Mouse (Mus musculus) heart, adult 2 months (tissue): ENCODE results near the gene Sf1. TPM values are rescaled to one million over a fixed set of nuclear protein-coding genes. Genes with fewer than 3 reads are reported as not detected.

Source experiments
- DNase-seq, 2 experiments: peaks; one replicate each; pipeline ENCODE4 v3.0.0; 2021
- H3K27ac ChIP-seq: fragments of 200-600 bp; 2 replicates; pipeline ENCODE4 v1.8.1; 2022
- H3K27me3 ChIP-seq: fragments of 200-500 bp; 2 replicates; pipeline ENCODE4 v1.6.1; 2012; ENCODE audit warnings: mild to moderate bottlenecking, low read length, inconsistent platforms, mixed read lengths; ENCODE audit not compliant: control insufficient read depth, insufficient read depth
- H3K36me3 ChIP-seq: fragments of 200-500 bp; 2 replicates; pipeline ENCODE4 v1.6.1; 2012; ENCODE audit warnings: low read length, inconsistent platforms; ENCODE audit not compliant: control insufficient read depth, insufficient read depth
- H3K4me1 ChIP-seq: fragments of 200-500 bp; 2 replicates; pipeline ENCODE4 v1.6.1; 2011; ENCODE audit warnings: low read length; ENCODE audit not compliant: control insufficient read depth, insufficient read depth
- H3K4me3 ChIP-seq: fragments of 200-600 bp; 2 replicates; pipeline ENCODE4 v1.8.1; 2022
- H3K79me2 ChIP-seq: fragments of 200-500 bp; replicated peaks from 2 replicates; pipeline ENCODE4 v1.6.1; 2012; ENCODE audit warnings: mild to moderate bottlenecking, inconsistent platforms, low read length, moderate library complexity, mixed read lengths; ENCODE audit not compliant: control insufficient read depth, insufficient read depth
- H3K9ac ChIP-seq: fragments of 200-500 bp; 2 replicates; pipeline ENCODE4 v1.6.1; 2012; ENCODE audit warnings: low read depth, mild to moderate bottlenecking, control low read depth, inconsistent platforms, low read length, mixed read lengths
- CTCF ChIP-seq: fragments of 200-600 bp; IDR thresholded peaks from 2 replicates; pipeline ENCODE4 v1.8.1; 2022; ENCODE audit warnings: antibody characterized with exemption, mild to moderate bottlenecking, moderate library complexity
- EP300 ChIP-seq: fragments of 200-500 bp; IDR thresholded peaks from 2 replicates; pipeline ENCODE4 v1.6.1; 2011; ENCODE audit warnings: low read depth, low read length, control low read depth; ENCODE audit not compliant: insufficient read depth
- POLR2A ChIP-seq: fragments of 200-500 bp; IDR thresholded peaks from 2 replicates; pipeline ENCODE4 v1.6.1; 2011; ENCODE audit warnings: mild to moderate bottlenecking, low read depth, low read length, control low read depth; ENCODE audit not compliant: insufficient read depth
- WGBS: fragments of 180-500 bp; shearing (Covaris S2); methylation state at CpG from one replicate; pipeline ENCODE4 v1.1.7; 2018; 5-methylcytosine and 5-hydroxymethylcytosine counted together
- intact Hi-C: fragments of 180-260 bp; cut with DNase I; formaldehyde crosslinking; loops from one replicate; pipeline ENCODE4 v1.15.1; 2025
- polyA plus RNA-seq: library from polyadenylated mRNA; depleted of rRNA; stranded (reverse); fragments of >200 nt; gene quantifications from 2 replicates; pipeline ENCODE4 v1.2.3, GENCODE M21; 2012
- total RNA-seq, 2 experiments: library from RNA; stranded (reverse); gene quantifications; 2 replicates each; pipeline ENCODE4 v1.2.3; 2021

The Sf1 gene
- total and polyA plus RNA-seq, 3 experiments = 58.5 to 103 (median 93.0) TPM

DNA sequence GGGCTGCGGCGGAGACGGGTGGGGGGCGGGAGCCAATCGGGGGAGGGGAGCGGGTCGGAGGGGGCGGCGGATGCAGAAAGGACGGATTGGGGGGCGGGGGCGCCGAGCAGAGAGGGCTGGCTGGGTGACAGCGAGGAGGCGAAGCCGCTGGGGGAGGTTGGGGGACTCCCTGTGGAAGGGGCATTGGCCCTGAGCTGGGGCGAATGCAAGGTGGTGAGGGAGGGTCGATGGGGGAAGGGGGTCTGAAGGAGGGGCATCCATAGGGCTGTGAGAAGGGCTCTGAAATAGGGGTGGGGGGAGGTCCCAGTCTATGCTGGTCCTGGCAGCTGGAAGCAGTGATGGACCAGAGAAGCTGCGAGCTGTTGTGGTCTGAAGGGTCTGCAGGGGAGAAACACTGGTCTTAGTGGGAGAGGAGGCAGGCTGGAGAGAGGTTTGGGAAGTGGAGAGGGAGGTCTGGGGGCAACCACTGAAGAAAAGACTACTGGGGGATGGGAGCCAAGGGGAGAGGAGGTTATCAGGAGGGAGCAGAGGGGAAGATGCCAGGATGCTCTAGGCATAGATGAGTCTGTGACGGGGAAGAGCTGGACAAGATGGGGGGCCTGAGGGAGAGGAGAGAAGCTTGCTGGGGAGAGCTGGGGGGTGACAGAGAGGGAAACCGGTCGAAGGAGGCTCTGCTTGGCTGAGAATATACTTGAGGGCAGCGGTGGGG lies 55.6 kb downstream of the Sf1 start:
- H3K4me3 ChIP-seq = no peak overlapping the region
- no peaks in the 10 kb centered on the region for H3K4me1 ChIP-seq
- no peaks in the 10 kb centered on the region for H3K79me2 ChIP-seq
- no peak for DNase-seq
- intact Hi-C loops = loop anchor here (1.0 kb wide), 1 partner anchor 33 kb away; no protein-coding TSS in a partner anchor
- no peak for TF ChIP-seq EP300
- H3K27me3 ChIP-seq = peaks cover 2% of the 10 kb centered on the region
- no peaks in the 10 kb centered on the region for H3K36me3 ChIP-seq
- no peak overlapping the region for H3K27ac ChIP-seq
- no peak overlapping the region for H3K9ac ChIP-seq
- 11% methylated on average over 23 of the region's 23 CpGs for WGBS

DNA sequence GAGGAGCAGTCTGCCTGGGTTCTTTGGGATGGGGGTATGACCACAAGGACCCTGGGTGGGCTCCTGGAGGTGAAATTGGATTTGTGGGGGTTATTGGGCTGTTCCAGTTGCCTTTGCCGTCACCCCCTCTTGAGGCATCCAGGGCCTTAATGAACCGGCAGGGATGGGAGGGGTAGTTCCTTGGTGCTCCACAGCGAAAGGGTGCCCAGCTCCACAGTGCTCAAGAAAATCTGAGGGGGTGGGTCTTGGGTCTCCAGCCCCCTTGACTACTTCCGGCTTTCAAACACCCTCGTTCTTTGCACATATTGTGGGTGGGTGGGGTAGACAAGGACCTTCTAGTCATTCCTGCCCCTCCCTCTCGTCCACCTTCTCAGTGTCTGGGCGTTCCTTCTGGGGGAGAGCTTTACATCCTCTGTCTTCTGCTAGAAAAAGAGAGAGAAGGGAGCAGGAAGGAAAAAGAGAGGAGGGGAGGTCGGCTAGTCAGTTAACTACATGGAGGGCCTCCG lies 56.4 kb downstream of the Sf1 start:
- 51% methylated on average over 9 of the region's 9 CpGs for WGBS
- Histone ChIP-seq H3K27ac (no peak overlapping the region), H3K4me3 (no peak overlapping the region), H3K9ac (no peak overlapping the region), H3K36me3 (no peaks in the 10 kb centered on the region), H3K27me3 (peaks cover 2% of the 10 kb centered on the region), H3K4me1 (no peaks in the 10 kb centered on the region), H3K79me2 (no peaks in the 10 kb centered on the region)
- intact Hi-C loops = no loop called here
- no peak for DNase-seq
- no peak for TF ChIP-seq CTCF
- no peak for TF ChIP-seq POLR2A
- TF ChIP-seq EP300 = no peak

DNA sequence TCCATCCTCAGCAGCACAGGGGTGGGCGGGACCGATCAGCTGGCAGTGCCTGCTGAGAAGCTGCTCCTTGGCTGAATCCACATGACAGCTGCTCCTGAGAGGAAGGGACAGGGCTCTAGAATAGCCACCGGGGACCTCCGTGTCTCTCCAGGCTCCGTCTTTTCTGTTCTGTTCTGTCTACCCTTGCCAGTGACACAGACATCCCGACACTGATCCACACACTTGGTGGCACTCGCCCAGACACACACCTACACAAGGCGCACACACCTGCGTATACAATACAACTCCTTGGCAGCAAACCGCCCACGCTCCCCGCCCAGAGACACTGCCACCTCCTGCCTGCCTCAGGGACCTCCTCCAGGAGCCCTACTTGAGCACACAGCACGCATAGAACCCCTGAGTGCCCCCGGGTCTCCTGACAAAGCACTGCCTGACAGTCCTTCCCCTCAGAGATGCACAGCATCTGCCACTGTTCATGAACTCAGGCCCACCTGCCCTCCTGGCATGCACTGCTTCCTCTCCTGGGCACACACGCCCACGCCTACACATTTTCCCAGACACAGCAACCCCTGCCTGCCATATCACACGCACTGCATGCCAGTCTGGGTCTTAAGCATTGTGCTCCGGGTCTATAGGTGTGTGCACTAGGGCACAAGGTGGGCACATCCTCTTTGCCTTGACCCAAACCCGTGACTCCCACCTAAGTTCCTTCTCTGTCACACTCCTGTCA lies 57.2 kb downstream of the Sf1 start:
- H3K79me2 ChIP-seq = no peaks in the 10 kb centered on the region
- H3K27me3 ChIP-seq = peaks cover 2% of the 10 kb centered on the region
- H3K9ac ChIP-seq = no peak overlapping the region
- H3K4me3 ChIP-seq = no peak overlapping the region
- no peaks in the 10 kb centered on the region for H3K36me3 ChIP-seq
- no peak for DNase-seq
- intact Hi-C loops = no loop called here
- H3K27ac ChIP-seq = no peak overlapping the region
- H3K4me1 ChIP-seq = no peaks in the 10 kb centered on the region
- whole genome bisulfite sequencing = 64% methylated on average over 19 of the region's 19 CpGs
- TF ChIP-seq EP300 (no peak), POLR2A (no peak), CTCF (no peak)

DNA sequence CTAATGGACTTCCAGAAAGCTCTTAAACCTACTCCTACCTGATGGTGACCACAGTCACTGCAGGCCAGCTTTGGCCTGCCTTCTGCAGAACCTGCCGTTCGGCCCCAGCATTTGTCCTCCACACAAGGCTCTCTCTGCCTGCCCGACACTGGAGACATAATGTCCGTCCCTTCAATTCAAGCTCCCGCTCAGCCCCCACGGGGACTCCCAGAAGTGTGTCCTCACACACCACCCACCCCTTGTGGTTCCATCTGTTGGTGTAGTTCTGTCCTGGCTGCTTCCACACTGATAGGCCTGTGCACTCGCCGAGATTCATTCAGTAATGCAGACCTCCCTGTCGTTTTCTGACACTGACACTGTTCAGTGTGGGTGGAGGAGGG lies 57.7 kb downstream of the Sf1 start:
- no peak overlapping the region for H3K9ac ChIP-seq
- H3K36me3 ChIP-seq = no peaks in the 10 kb centered on the region
- no peak overlapping the region for H3K27ac ChIP-seq
- DNase-seq = no peak
- TF ChIP-seq POLR2A (no peak), EP300 (no peak), CTCF (no peak)
- peaks cover 3% of the 10 kb centered on the region for H3K27me3 ChIP-seq
- 68% methylated on average over 9 of the region's 9 CpGs for WGBS
- H3K4me3 ChIP-seq = no peak overlapping the region
- H3K79me2 ChIP-seq = no peaks in the 10 kb centered on the region
- intact Hi-C loops = no loop called here
- no peaks in the 10 kb centered on the region for H3K4me1 ChIP-seq

DNA sequence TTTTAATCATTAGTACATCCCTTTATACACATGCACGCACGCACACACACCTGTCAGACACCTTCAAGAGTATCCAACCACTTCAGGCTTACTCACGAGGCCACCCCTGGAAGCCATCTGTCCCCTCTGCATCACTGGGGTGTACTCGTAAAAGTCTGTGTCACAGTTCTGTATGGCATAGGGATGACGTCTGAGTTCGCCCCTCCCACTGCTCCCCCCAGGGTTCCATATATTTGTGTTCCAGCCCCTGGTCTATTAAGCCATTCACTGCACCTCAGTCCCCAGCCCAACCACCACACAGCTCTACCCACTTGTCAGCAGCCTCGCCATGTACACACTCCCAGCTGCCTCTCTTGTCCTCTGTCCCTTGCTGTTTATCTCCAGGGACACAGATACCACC lies 58.5 kb downstream of the Sf1 start:
- intact Hi-C loops = no loop called here
- Histone ChIP-seq H3K9ac (no peak overlapping the region), H3K27ac (no peak overlapping the region), H3K4me3 (no peak overlapping the region), H3K36me3 (no peaks in the 10 kb centered on the region), H3K27me3 (peaks cover 3% of the 10 kb centered on the region), H3K79me2 (no peaks in the 10 kb centered on the region), H3K4me1 (no peaks in the 10 kb centered on the region)
- TF ChIP-seq EP300 = no peak
- TF ChIP-seq POLR2A = no peak
- no peak for TF ChIP-seq CTCF
- 79% methylated on average over 7 of the region's 7 CpGs for WGBS
- no peak for DNase-seq

DNA sequence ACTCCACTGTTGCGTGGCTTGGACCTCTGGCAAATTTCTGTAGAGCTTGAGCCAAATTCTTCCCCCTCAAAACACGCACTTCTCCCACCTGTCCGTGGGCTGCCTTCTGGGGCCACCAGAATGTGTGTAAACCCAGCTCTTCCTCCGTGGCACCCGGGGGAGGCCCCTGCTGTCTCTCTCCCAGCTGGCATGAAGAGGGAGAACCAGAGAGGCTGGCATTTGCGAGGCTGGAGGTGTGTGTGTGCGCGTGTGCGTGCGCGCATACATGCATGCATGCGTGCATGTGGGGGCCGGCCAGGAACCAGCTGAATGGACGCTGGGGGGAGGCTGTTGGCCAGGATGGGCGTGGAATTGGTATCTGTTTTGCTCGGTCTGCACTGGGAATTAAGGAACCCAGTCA lies 59.8 kb downstream of the Sf1 start:
- Histone ChIP-seq H3K27me3 (peaks cover 15% of the 10 kb centered on the region), H3K4me3 (no peak overlapping the region), H3K27ac (no peak overlapping the region), H3K4me1 (no peaks in the 10 kb centered on the region), H3K9ac (no peak overlapping the region), H3K79me2 (no peaks in the 10 kb centered on the region), H3K36me3 (no peaks in the 10 kb centered on the region)
- intact Hi-C loops = no loop called here
- no peak for DNase-seq
- no peak for TF ChIP-seq POLR2A
- TF ChIP-seq EP300 = no peak
- no peak for TF ChIP-seq CTCF
- WGBS = 80% methylated on average over 16 of the region's 16 CpGs
